Mouse (Mus musculus) granulocyte monocyte progenitor cell, adult 5-6 weeks (primary cell): ENCODE measurements around the gene Wfdc6a. TPM values are rescaled to one million over a fixed set of nuclear protein-coding genes. Genes with fewer than 3 reads are reported as not detected.

Experiments used
- ATAC-seq: replicated peaks from 2 replicates; pipeline ENCODE4 v1.8.0; 2016; ENCODE audit warnings: mild to moderate bottlenecking, moderate TSS enrichment, inconsistent platforms; ENCODE audit not compliant: poor library complexity, severe bottlenecking
- total RNA-seq, 2 experiments: library from RNA; stranded (forward) in 1 of 2; stranded (reverse) in 1 of 2; fragments of 200-712, 200-1000 nt in 1 of 2; fragments of >200 nt in 1 of 2; fragmentation: Nextera tagmentation in 1 of 2; gene quantifications; 2 replicates each; pipeline ENCODE4 v1.2.3; 2014 to 2017

The Wfdc6a gene
- total RNA-seq, 2 experiments from 2014 or later: not detected

DNA sequence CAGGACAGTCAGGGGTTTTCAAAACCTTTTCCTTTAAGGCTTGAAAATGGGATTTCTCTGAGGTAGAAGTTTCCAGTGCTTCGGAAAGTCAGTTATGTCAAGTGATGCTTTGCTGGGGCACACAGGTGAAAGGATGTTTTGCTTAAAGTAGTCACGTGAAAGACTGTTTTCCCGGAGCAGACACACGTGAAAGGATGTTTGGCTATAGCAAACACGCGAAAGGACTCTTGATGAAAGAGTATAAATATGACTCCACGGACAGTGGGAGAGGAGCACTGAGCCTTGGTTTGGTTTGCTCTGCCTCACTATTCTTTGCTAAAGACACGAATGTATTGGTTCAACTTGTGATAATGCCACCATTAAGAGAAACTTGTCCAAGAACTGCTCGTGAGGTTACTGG, 33.7 kb downstream of the Wfdc6a start:
- no peak for ATAC-seq

DNA sequence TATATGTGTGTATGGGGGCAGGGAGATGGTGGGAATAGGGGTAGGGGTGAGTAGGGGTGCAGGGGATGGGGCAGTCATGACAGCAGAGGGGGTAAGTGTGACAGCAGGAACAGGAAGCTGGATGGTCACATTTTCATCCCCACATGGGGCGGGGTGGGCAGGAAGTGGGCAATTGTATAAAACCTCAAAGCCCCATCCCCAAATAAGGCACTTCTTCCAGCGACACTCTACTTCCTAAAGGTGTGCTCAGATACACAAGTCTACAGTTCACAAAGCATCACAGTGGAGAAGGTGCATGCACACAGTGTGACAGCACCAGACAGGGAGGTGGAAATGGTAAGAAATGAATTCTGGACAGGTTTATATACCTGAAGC, 34.4 kb downstream of the Wfdc6a start:
- no peak for ATAC-seq

DNA sequence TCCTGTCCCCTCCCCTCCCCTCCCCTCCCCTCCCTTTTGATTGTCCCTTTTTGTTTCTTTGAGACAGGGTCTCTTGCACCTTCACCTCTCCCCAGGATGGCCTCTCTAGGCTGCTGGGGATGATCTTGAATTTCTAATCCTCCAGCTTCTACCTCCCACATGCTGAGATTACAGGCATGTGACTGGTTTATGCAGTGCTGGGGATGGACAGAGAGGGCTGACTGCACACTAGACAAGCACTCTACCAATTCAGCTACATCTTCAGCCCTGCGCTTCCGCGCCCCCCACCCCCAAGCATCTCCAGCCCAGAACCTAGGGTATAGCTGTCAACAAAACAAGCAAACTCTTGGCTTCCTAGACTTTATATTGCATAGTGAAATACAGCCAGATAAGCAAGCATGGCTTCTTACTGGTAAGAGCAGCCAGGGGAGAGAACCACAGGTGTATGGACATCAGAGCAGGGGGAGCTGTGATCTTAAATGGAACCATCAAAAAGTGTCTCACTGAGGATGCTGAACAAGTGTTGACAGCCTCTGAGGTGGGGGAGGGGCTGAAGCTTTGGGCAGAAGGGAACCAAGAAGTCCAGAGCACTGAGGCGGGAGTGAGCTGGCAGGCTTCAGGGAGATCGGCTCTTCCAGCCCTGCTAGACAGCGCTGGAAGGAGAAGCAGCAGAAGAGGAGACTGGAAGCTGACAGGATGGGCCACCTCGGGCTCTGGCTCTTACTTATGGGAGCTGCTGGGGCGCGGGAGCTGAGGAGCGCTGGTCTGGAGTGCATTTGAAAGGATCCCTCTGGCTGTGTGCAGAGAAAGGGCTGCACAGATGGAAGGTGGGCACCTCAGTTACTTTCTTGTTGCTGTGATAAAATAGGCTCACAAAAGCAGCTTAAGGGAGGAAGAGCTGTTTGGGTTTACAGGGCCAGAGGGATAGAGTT, 35.0 kb downstream of the Wfdc6a start:
- ATAC-seq: no peak

DNA sequence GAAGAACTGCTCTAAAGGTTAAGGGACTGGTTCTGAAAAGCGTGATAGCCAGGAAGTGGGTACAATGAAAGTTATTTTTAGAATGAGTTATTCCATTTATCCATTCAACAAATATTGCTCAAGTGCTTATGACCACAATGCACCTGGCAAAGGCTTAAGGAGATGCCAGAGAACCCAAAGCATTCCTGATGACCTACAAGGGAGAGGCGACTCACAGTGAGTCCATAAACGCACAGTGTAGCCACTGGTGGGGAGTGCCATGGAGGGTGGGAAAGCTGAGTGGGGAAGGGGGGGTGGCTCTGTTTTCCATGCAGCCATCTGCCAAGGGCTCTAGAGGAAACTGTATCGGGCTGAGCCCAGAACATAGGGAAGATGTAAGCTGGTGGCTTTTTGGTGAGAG, 35.9 kb downstream of the Wfdc6a start:
- ATAC-seq: no peak

DNA sequence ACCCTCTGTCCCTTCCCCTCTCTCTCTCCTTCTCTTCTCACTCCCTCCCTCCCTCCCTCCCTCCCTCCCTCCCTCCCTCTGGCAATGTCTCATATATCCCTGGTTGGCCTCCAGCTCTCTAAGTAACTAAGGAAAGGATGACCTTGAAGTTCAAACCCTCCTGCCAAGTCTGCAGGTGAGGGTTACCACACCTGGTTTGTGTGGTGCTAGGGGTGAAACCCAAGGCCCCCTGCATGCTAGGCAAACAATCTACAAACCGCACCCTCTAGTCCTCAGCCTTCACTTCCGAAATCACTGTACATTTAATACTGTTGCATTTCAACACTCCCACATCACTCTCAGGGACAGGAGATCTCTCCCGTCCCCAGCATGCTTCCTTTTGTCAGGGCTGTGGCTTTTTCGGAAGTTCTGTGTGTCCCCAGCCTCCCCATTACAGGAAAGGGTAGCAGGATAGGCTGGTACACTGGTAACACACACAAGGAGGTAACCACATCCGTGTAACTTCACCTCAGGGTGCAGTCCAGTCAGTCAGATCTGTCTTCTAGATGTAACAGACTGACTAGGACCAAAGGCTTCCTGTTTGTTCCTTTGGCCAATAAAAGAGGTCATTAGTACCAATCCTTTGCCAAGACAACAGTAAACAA, 40.7 kb downstream of the Wfdc6a start:
- peak; percentile 98 for ATAC-seq

DNA sequence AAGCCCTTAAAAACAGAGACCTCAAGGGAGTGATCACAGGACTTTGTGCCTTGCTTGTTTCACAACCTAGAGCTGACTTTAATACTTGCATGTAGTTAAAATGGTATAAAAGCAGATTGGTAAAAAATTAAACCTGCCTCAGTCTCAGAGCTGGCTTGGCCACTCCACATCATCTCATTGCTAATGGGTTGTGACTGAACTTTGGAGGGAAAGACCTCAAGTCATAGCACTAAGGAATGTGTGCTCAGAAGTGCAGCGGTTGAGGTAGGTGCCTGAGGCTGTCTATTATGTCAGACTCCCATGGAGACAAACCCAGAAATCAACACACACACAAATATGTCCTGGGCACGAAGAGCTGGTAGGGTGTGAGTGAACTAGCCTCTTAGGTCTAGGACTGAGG, 41.5 kb downstream of the Wfdc6a start:
- ATAC-seq: no peak

DNA sequence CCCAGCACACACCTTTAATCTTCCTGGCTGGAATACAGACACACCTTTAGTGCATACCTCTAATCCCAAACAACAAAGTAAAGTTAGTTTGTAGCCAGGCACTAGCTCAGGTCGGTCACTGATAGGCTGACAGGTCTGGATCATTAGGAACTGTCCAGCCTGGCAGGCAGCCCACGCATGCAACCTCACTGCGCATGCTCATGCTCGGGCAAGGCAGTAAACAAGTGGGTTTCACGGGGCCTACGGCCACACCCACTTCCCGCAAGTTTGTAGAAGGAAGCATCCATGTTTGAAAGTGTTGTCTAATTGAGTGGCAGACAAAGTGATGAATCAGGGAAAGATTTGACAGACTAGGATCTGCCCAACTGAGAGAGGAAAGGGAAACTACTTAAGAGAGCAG, 42.6 kb downstream of the Wfdc6a start:
- ATAC-seq: no peak

DNA sequence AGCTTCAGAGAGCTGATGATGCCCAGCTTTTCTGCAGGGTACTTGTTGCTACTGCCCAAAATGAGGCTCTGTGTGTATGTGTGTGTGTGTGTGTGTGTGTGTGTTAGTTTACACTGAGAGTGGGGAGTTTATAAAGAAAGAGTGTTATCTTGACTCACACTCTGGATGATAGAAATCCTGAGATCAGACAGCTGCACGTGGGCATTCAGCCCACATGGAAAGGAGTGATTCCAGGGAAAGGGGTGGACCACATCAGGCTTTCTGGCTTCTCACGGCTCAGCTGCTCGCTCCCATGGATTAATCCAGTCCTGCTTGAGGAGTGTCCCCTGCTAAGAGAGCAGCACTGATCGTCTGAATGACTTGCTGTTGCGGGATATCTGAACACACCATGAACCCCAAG, 43.1 kb downstream of the Wfdc6a start:
- no peak for ATAC-seq

DNA sequence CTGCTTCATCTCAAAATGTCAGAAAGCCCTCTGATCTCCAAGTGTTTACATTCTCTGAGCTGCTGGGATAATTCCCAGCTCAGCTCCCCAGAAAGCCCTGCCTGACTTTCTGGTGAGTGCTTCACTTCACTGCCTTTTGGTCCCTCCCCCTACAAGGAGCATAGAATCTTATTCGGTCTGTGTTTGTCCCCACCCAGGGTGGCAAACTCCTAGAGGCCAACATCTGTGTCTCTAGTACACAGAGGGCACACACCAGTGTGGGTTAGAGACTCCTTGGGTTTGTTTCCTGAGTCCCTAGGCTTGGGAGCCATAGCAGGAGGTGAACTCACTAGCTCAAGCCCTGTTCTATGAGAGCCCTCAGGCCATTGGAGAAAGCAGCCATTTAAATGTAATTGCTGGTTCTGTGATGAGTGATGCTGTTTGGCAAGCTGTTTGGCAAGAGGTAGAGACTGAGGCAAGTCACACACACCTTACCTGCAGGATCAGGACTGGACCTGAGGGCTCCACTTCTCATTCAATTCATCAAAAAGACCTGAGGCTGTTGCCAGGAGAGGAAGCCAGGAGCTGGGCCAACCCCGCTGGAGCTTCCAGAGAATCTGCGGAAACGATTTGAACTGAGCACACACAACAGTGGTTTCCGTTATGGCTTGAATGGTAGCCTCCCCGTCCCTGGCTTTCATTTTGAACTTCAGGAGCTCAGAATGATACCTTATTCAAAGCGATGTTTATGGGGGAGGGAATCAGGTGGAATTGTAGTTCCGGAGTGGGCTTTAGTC, 44.4 kb downstream of the Wfdc6a start:
- ATAC-seq: no peak

DNA sequence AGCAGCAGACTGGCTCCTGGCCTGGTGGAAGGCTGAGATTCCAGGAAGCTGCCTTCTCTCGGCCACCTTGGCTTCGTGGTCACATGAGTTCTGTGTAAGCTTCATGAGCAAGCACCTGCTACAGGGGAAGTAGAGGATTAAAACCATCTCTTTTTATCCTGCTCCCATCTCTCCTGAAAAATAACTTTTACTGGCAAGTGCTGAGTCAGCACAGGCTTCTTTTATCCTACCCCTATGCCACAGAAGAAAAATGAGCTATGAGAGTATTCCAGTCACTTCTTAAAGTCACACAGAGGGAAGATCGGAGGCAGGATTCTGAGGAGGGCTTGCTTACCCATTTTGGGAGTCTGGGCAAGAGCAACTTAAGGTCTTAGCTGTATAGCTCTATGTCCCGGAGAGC, 48.2 kb downstream of the Wfdc6a start:
- no peak for ATAC-seq

DNA sequence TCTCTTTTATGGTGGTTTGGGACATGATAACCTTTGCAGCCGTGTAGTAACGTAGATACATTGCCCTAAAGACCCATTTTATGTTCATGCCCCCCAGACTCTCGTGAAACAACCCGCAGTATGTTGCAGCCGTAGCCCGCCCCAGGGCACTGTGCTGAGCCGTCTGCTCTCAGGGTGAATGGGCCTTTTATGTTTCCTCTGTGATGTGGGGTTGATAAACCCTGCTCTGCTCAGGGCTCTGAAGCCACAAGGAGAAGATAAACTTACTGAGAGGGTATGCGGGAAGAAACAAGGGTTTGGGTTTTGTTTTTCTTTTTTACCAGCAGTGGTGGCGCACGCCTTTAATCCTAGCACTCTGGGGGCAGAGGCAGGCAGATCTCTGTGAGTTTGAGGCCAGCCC, 50.9 kb downstream of the Wfdc6a start:
- no peak for ATAC-seq

DNA sequence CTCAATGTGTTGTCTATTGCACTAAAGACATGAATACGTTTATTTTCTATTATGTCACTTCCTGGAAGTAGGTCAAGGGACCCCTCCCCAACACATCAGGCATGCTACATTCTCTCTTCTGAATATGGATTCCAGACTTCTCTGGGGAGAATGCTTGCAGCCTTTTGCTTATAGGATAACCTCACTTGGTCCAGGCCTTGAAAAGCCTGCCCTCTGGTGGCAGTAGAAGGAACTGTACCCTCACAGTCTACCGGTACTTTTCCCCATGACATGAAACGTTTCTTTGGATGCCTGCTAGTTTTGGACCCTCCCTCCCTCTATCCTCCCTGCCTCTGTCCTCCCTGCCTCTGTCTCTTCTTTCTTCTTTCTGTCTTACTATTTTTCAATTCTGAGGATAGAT, 54.1 kb downstream of the Wfdc6a start:
- ATAC-seq: peak; percentile 63

Other genes starting within 250 kb of the Wfdc6a start
Only the 30 nearest of the 32 such genes appear.
- gene Slpi, start 196.4 kb downstream of the Wfdc6a start, total RNA-seq (2014; fragmentation: Nextera tagmentation): 228 and 251 TPM in 2 replicates
- gene Slpi, start 196.4 kb downstream of the Wfdc6a start, total RNA-seq (2017): 46.7 and 49.3 TPM in 2 replicates
- not detected in 2 replicates for gene Rbpjl, start 182.3 kb downstream of the Wfdc6a start, total RNA-seq (2014; fragmentation: Nextera tagmentation)
- not detected in 2 replicates for gene Rbpjl, start 182.3 kb downstream of the Wfdc6a start, total RNA-seq (2017)
- gene Matn4, start 180.3 kb downstream of the Wfdc6a start, total RNA-seq (2014; fragmentation: Nextera tagmentation): not detected in 2 replicates
- not detected in 2 replicates for gene Matn4, start 180.3 kb downstream of the Wfdc6a start, total RNA-seq (2017)
- not detected in 2 replicates for gene Sdc4, start 141.6 kb downstream of the Wfdc6a start, total RNA-seq (2014; fragmentation: Nextera tagmentation)
- gene Sdc4, start 141.6 kb downstream of the Wfdc6a start, total RNA-seq (2017): not detected in 2 replicates
- gene Sys1, start 128.5 kb downstream of the Wfdc6a start, total RNA-seq (2014; fragmentation: Nextera tagmentation): 30.4 and 35.3 TPM in 2 replicates
- 11.5 and 18.1 TPM in 2 replicates for gene Sys1, start 128.5 kb downstream of the Wfdc6a start, total RNA-seq (2017)
- gene Gm20458, start 124.5 kb downstream of the Wfdc6a start, total RNA-seq (2014; fragmentation: Nextera tagmentation): not detected in 2 replicates
- gene Gm20458, start 124.5 kb downstream of the Wfdc6a start, total RNA-seq (2017): not detected in 2 replicates
- gene Trp53tg5, start 111.7 kb downstream of the Wfdc6a start, total RNA-seq (2014; fragmentation: Nextera tagmentation): not detected in 2 replicates
- gene Trp53tg5, start 111.7 kb downstream of the Wfdc6a start, total RNA-seq (2017): not detected in 2 replicates
- gene Dbndd2, start 99.3 kb downstream of the Wfdc6a start, total RNA-seq (2014; fragmentation: Nextera tagmentation): 5.6 TPM in 1 of 2 replicates, not detected in the other
- 0.46 and 0.95 TPM in 2 replicates for gene Dbndd2, start 99.3 kb downstream of the Wfdc6a start, total RNA-seq (2017)
- gene Pigt, start 87.9 kb downstream of the Wfdc6a start, total RNA-seq (2014; fragmentation: Nextera tagmentation): 97.1 and 103 TPM in 2 replicates
- 27.2 and 27.5 TPM in 2 replicates for gene Pigt, start 87.9 kb downstream of the Wfdc6a start, total RNA-seq (2017)
- not detected in 2 replicates for gene Wfdc2, start 23.0 kb downstream of the Wfdc6a start, total RNA-seq (2014; fragmentation: Nextera tagmentation)
- gene Wfdc2, start 23.0 kb downstream of the Wfdc6a start, total RNA-seq (2017): not detected in 2 replicates
- gene Spint3, start 12.0 kb downstream of the Wfdc6a start, total RNA-seq (2014; fragmentation: Nextera tagmentation): not detected in 2 replicates
- not detected in 2 replicates for gene Spint3, start 12.0 kb downstream of the Wfdc6a start, total RNA-seq (2017)
- gene Eppin, start 8.1 kb upstream of the Wfdc6a start, total RNA-seq (2014; fragmentation: Nextera tagmentation): not detected in 2 replicates
- not detected in 2 replicates for gene Eppin, start 8.1 kb upstream of the Wfdc6a start, total RNA-seq (2017)
- gene Wfdc6b, start 28.1 kb upstream of the Wfdc6a start, total RNA-seq (2014; fragmentation: Nextera tagmentation): not detected in 2 replicates
- gene Wfdc6b, start 28.1 kb upstream of the Wfdc6a start, total RNA-seq (2017): not detected in 2 replicates
- gene Wfdc8, start 28.2 kb upstream of the Wfdc6a start, total RNA-seq (2014; fragmentation: Nextera tagmentation): not detected in 2 replicates
- not detected in 2 replicates for gene Wfdc8, start 28.2 kb upstream of the Wfdc6a start, total RNA-seq (2017)
- not detected in 2 replicates for gene Wfdc16, start 53.3 kb upstream of the Wfdc6a start, total RNA-seq (2014; fragmentation: Nextera tagmentation)
- gene Wfdc16, start 53.3 kb upstream of the Wfdc6a start, total RNA-seq (2017): not detected in 2 replicates
- not detected in 2 replicates for gene Wfdc10, start 70.6 kb upstream of the Wfdc6a start, total RNA-seq (2014; fragmentation: Nextera tagmentation)
- gene Wfdc10, start 70.6 kb upstream of the Wfdc6a start, total RNA-seq (2017): not detected in 2 replicates
- gene Wfdc9, start 71.1 kb upstream of the Wfdc6a start, total RNA-seq (2014; fragmentation: Nextera tagmentation): not detected in 2 replicates
- not detected in 2 replicates for gene Wfdc9, start 71.1 kb upstream of the Wfdc6a start, total RNA-seq (2017)
- not detected in 2 replicates for gene Wfdc11, start 88.6 kb upstream of the Wfdc6a start, total RNA-seq (2014; fragmentation: Nextera tagmentation)
- gene Wfdc11, start 88.6 kb upstream of the Wfdc6a start, total RNA-seq (2017): not detected in 2 replicates
- gene Wfdc13, start 99.7 kb upstream of the Wfdc6a start, total RNA-seq (2014; fragmentation: Nextera tagmentation): not detected in 2 replicates
- not detected in 2 replicates for gene Wfdc13, start 99.7 kb upstream of the Wfdc6a start, total RNA-seq (2017)
- gene Spint4, start 113.1 kb upstream of the Wfdc6a start, total RNA-seq (2014; fragmentation: Nextera tagmentation): not detected in 2 replicates
- gene Spint4, start 113.1 kb upstream of the Wfdc6a start, total RNA-seq (2017): not detected in 2 replicates
- not detected in 2 replicates for gene Spint5, start 129.9 kb upstream of the Wfdc6a start, total RNA-seq (2014; fragmentation: Nextera tagmentation)
- not detected in 2 replicates for gene Spint5, start 129.9 kb upstream of the Wfdc6a start, total RNA-seq (2017)
- not detected in 2 replicates for gene Wfdc3, start 160.5 kb upstream of the Wfdc6a start, total RNA-seq (2014; fragmentation: Nextera tagmentation)
- not detected in 2 replicates for gene Wfdc3, start 160.5 kb upstream of the Wfdc6a start, total RNA-seq (2017)
- 31.1 and 36.9 TPM in 2 replicates for gene Dnttip1, start 160.5 kb upstream of the Wfdc6a start, total RNA-seq (2014; fragmentation: Nextera tagmentation)
- 21.5 and 27.3 TPM in 2 replicates for gene Dnttip1, start 160.5 kb upstream of the Wfdc6a start, total RNA-seq (2017)
- gene Ube2c, start 184.5 kb upstream of the Wfdc6a start, total RNA-seq (2014; fragmentation: Nextera tagmentation): 24.5 and 75.2 TPM in 2 replicates
- gene Ube2c, start 184.5 kb upstream of the Wfdc6a start, total RNA-seq (2017): 112 and 138 TPM in 2 replicates
- not detected in 2 replicates for gene Tnnc2, start 194.5 kb upstream of the Wfdc6a start, total RNA-seq (2014; fragmentation: Nextera tagmentation)
- not detected in 2 replicates for gene Tnnc2, start 194.5 kb upstream of the Wfdc6a start, total RNA-seq (2017)
- gene Snx21, start 200.4 kb upstream of the Wfdc6a start, total RNA-seq (2014; fragmentation: Nextera tagmentation): not detected in 2 replicates
- gene Snx21, start 200.4 kb upstream of the Wfdc6a start, total RNA-seq (2017): 0.17 and 0.77 TPM in 2 replicates
- 24.7 and 25.5 TPM in 2 replicates for gene Acot8, start 219.4 kb upstream of the Wfdc6a start, total RNA-seq (2014; fragmentation: Nextera tagmentation)
- gene Acot8, start 219.4 kb upstream of the Wfdc6a start, total RNA-seq (2017): 22.3 and 32.6 TPM in 2 replicates
- 2.7 and 4.1 TPM in 2 replicates for gene Zswim3, start 219.7 kb upstream of the Wfdc6a start, total RNA-seq (2014; fragmentation: Nextera tagmentation)
- gene Zswim3, start 219.7 kb upstream of the Wfdc6a start, total RNA-seq (2017): 1.8 and 2.0 TPM in 2 replicates
- gene Zswim1, start 237.2 kb upstream of the Wfdc6a start, total RNA-seq (2014; fragmentation: Nextera tagmentation): 5.8 and 7.0 TPM in 2 replicates
- gene Zswim1, start 237.2 kb upstream of the Wfdc6a start, total RNA-seq (2017): 2.8 and 3.5 TPM in 2 replicates
- not detected in 2 replicates for gene Spata25, start 243.1 kb upstream of the Wfdc6a start, total RNA-seq (2014; fragmentation: Nextera tagmentation)
- gene Spata25, start 243.1 kb upstream of the Wfdc6a start, total RNA-seq (2017): not detected in 2 replicates